Mouse (Mus musculus): Measurements from ENCODE around the gene Ralgps2.

DNA sequence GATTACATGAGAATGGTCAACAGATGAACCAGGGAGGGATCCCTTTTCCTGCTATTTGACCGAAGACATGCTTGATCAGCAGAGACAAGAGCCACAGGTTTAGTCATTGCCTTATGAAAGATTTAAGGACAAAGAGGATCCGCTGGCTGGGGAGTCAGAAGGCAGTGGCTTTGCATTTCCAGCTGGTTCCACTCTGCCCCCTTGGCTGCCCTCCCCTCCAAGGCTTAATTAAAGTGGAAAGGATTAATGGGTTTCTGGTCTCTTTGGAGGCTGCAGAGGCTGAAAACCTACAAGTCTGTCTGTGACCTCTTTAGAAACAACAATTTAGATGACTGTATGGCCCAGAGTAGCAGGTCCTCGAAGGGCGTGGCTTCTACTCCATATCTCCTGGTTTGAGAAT, 161.5 kb downstream of the Ralgps2 start:
- TF ChIP-seq CTCF (IDR thresholded peaks at IDR 0.05; ENCODE audit: borderline replicate concordance, extremely low read depth, insufficient read depth, insufficient read length) (no peak), POLR2A (IDR thresholded peaks at IDR 0.05; ENCODE audit: borderline replicate concordance, extremely low read depth, insufficient read depth, insufficient read length, poor library complexity, severe bottlenecking) (no peak)

Data from brain, embryonic 14.5 days (tissue).